Mouse (Mus musculus) heart, adult 9 months (tissue): ENCODE results near the gene Rdh1.
"Not testable (repeated sequence)": the region's sequence is repeated elsewhere in the genome, so short reads cannot be mapped to it uniquely, and the experiment has no call there.

ENCODE experiments used
- DNase-seq, 2 experiments: peaks; one replicate each; pipeline ENCODE4 v3.0.0; 2022; ENCODE audit warnings: low spot score in 2 of 2

Rdh1 gene

GRCm38 (mm10) chr10:127748847-127749612, 10.5 kb upstream of the Rdh1 start:
- DNase-seq = peak; percentile 67 to 78

- peak in 1 of 2 experiments; percentile 30 for DNase-seq
These were observed 9.3 kb upstream of the Rdh1 start for GRCm38 (mm10) chr10:127750136-127750777.

DNA sequence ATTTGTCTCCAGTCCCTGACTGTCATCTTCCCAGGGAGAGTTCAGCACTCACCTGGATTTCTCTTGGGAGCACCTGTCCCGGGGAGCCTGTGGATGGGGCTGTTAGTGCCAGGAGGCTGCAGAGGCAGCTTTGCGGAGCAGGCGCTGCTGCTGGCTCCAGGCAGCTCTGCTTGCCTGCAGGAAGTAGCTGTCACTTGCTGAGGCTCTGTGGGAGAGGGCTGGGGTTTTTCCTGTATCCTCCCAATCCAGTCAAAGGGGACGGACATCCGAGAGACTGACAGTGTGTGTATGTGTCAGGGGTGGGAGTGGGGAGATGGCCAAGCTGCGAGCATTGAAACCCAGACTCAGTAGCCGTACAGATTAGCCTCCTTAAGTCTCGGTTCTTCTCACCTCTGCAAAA, 8.0 kb upstream of the Rdh1 start, which contains the start of gene Gpr182:
Gene Gpr182 (minus strand): TSS at position 185 of the 400 bp plus-strand sequence.
- DNase-seq = peak; percentile 45 to 70

DNA sequence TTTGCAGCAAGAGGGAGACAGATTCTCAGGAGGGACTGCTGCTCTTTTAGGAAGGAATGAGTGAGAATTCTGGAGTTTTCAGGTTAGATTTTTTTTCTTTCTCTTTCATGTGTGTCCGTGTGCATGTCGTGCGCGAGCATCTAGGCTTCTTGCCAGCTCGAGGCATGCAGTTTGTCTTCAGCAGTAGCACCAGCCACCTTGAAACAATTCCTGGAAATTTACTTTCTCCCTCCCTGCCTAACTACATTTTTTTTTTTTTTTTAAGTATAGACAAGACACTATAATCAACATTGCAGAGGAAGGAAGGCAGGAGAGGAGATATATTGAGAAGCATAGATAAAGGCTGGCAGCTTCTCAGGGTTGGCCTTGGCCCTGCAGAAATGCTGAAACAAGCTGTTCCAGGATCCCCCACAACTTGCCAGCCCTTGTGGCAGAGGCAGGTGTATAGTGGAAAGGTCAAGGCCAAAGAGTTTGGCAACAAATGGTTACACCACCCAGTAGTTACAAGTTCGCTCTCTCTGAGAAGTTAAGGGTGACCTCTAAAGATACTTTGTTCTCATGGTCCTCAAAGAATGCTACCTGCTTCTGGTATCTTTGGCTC, 4.9 kb upstream of the Rdh1 start:
- peak in 1 of 2 experiments; percentile 33 for DNase-seq

DNA sequence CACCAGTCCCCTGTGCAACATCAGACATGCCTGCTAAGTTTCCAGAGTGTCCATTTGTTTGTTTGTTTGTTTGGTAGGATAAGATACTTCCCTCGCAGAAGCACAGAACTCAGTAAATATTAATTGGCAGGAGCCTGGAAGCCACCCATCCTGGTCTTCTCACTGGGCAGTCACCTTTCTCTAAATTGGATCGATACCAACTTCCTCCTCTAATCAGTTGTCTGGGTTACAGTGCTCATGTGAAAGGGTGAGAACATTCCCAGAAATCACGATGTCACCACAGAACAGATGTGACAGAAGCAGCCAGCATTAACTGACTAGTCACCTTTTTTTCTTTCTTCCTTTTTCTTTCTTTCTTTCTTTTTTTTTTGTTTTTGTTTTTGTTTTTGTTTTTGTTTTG, 4.3 kb upstream of the Rdh1 start:
- peak in 1 of 2 experiments; percentile 49 for DNase-seq

DNA sequence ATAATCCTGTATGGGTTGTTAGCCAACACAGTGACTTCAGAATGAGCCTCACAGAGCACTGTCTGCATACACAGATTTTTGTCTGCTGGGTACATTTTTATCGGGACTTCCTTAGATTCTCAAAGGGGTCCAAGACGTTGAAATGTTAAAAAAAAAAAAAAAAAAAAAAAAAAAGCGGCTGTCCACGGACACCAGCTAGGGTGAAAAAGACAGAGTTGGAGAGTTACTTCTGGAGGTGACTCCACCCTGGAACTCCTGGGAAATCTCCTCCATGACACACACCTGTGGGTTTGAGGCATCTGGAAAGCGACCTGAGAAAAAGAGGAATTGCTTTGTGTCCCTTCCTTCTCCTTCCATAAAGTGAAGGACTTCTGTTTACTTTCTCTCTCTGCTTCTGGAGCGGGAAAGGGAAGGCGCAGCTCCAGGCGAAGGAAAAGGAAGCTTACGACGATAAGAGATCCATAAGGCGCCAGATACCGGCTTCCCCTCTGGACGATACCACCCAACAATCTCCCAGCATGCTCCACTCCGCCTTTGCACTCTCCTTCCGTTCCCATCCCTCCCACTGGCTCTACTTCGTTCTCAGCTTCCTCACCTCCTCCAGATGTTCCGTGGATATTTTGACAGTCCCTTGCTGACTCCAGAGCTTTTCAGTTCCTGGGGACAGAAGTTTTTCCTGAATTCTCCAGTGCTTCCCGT, 3.6 kb upstream of the Rdh1 start:
- peak; percentile 52 to 56 for DNase-seq

DNA sequence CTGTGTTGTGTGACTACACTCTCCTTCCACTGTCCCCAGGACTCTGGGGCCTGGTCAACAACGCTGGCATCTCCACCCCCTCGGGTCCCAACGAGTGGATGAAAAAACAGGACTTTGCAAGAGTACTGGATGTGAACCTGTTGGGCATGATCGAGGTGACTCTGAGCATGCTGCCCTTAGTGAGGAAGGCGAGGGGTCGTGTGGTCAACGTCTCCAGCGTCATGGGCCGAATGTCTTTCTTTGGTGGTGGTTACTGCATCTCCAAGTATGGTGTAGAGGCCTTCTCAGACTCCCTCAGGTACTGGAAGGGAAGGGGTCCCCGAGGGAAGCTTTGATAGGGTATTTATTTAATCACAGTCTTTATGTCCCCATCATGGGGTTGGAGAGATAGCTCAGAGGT, 3.4 kb downstream of the Rdh1 start:
- not testable (repeated sequence) for DNase-seq

GRCm38 (mm10) chr10:127763914-127764680, 4.6 kb downstream of the Rdh1 start:
- DNase-seq = no peak

DNA sequence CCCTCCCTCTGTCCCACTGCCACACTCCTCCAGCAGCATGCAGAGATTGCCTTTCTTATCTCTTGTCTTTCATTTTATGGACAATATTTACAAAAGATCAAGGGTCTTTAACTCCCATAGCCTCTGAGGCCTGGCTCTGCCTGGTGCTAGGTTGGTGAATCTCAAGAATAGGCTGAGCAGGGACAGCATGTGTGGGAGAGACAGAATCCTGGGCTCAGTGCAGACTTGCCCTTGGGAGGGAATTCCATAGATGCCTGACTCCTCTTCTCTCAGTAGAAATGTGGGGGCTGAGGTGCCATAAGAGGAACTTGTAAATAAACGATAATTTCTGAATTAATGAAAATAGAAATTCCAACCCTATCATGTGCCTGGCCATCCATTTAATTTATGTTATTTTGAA, 7.0 kb downstream of the Rdh1 start:
- DNase-seq = no peak

DNA sequence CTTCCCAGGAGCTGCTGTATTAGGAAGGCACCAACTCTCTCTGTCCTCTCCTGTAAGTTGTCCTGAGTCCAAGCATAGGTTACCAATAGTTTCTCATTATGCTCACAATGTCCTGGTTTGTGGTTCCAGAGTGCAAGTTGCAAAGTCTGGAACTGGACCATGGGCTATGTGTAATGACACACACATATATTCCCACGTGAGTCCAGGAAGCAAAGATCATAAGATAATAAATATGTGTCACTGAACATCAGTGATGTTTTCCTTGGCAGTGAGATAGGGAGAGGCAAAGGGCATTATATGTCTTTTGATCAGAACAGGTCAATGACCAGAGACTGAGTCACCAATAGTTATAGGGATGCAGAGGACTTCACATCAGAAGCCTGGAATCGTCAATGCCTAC, 16.5 kb downstream of the Rdh1 start, which contains the start of gene Rdh9:
Gene Rdh9 (plus strand): TSS at position 376 of the 400 bp plus-strand sequence.
- no peak for DNase-seq

DNA sequence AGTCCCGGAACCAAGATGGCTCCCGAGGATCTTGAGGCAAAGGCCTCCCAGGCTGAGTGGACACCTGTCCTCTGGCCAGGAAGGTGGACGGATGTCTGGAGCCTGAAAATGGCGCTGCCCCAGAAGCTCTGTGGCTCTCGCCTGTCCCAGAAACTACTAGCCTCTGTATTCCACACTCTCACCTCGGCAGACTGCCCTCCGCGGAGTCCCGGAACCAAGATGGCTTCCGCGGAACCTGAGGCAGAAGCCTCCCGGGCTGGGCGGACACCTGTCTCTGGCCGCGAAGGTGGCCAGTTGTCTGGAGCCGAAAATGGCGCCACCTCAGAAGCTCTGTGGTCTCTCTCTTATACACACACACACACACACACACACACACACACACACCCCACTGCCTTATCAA, 22.8 kb downstream of the Rdh1 start:
- DNase-seq = not testable (repeated sequence)

- DNase-seq = not testable (repeated sequence)
These were observed 25.9 kb downstream of the Rdh1 start for GRCm38 (mm10) chr10:127785411-127785810.

GRCm38 (mm10) chr10:127799295-127799694, 39.8 kb downstream of the Rdh1 start:
- no peak for DNase-seq

DNA sequence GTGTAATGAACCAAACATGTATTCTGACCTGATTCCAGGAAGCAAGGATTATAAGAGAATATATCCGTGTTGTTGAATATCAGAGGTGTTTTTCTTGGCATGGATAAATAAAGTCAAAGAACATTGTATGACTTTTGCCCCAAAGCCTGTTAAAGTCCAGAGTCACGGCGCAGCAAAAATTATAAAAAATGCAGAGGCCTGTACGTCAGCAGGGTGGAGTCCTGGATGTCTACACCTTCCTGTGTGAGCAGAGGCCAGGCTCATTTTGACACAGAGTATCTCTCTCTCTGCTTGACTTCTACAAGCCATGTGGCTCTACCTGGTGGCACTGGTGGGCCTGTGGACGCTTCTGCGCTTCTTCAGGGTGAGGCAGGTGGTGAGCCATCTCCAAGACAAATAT, 41.4 kb downstream of the Rdh1 start, which contains the start of gene Rdh16:
Gene Rdh16 (plus strand): TSS at position 262 of the 400 bp plus-strand sequence.
- no peak for DNase-seq

DNA sequence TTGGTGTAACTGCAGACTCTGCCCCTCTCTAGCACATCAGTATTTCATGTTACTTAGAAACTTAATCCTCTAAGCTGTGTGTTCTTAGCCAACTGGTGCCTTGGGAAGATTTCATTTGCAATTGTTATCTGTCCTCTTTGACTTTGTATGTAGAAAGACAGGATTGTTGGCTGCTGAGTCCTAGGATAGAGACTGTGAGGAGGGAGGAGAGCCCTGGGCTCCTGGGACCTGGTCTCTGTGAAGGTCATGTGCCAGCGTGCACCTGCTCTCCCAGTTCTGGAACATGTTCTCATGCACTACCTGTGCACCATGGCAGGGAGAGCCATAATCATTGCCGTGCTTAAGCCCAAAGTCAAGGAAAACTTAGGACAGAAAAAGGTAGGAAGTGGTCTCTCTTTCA, 42.1 kb downstream of the Rdh1 start:
- no peak for DNase-seq

GRCm38 (mm10) chr10:127802236-127802635, 42.7 kb downstream of the Rdh1 start:
- DNase-seq = no peak

DNA sequence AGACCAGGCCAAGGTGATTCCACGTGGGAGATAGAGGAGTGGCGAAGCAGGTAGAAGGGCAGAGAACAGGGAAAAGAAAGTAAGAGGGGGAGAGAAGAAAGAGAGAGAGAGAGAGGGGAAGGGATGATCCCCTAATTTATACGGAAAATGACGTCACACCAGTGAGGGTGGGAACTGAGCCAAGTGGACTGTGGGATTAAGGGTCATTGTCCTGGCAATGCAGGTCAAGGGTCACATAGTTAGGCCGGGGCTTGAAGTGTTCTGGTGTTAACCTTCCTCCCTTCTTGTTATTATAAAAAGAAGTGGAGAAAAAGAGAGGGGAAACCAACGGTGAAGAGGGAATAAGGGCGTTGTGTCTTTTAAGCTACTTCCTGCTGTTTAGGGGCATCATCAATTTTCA, 44.9 kb downstream of the Rdh1 start:
- no peak for DNase-seq

- DNase-seq = no peak
These were observed 56.4 kb downstream of the Rdh1 start for GRCm38 (mm10) chr10:127815888-127816287.

DNA sequence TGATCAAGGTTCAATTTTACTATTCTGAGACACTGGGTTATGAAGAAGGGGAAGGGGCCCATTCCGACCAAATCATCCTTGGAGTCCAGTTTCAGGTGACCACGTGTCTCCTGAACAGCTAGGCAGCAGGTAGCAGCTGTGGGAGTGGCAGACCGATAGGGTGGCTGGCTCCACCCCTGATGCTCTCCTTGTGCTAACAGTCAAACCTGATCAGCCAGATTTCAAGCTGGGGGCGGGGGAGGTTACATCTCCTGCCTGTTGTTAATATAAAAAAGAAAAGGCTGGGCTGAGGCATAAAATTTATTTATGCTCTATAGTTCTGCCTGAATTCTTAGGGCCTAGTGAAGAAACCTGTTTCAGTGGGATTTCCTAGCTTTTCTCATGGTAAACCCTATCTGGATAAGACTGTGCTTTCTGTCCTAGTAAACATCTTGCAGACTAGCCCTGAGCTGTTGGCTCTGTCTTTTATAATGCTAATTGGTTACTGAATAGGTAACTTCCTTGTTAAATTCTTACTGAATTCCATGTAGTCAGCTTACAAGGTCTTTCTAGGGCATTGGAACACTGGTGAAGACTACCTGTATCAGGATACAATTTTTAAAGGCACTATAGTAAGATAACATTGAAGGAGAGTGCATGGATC, 57.9 kb downstream of the Rdh1 start:
- not testable (repeated sequence) for DNase-seq
